Mouse (Mus musculus) CH12.LX (cell line): ENCODE results near the gene Uba52. TPM values are rescaled to one million over a fixed set of nuclear protein-coding genes. Genes with fewer than 3 reads are reported as not detected.
A peak's percentile ranks its signal among the peaks of the same experiment; 100 is the strongest.

Source experiments
- DNase-seq: peaks from one replicate; pipeline ENCODE4 v3.0.0-alpha.2; 2013; ENCODE audit errors: extremely low read depth
- H3K27ac ChIP-seq: 2 replicates; pipeline ENCODE4 v1.5.1; 2012; ENCODE audit warnings: low read depth, mild to moderate bottlenecking, control low read depth, moderate library complexity; ENCODE audit not compliant: insufficient read depth
- H3K27me3 ChIP-seq: replicated peaks from 2 replicates; pipeline ENCODE3; 2012; ENCODE audit warnings: inconsistent platforms
- H3K36me3 ChIP-seq, 2 experiments: replicated peaks in 1 of 2; 2 replicates each; pipeline versions ENCODE3 to v1.6.1; 2012; ENCODE audit warnings: inconsistent platforms in 1 of 2, low read length in 1 of 2, mild to moderate bottlenecking in 1 of 2, mixed read lengths in 1 of 2, moderate library complexity in 1 of 2; ENCODE audit not compliant: control insufficient read depth in 1 of 2, insufficient read depth in 1 of 2
- H3K4me1 ChIP-seq, 2 experiments: 2 replicates each; pipeline ENCODE4 v1.6.1; 2012; ENCODE audit warnings: inconsistent platforms in 1 of 2, moderate library complexity in 1 of 2; ENCODE audit not compliant: insufficient read depth in 2 of 2, control insufficient read depth in 1 of 2
- H3K4me2 ChIP-seq: 2 replicates; pipeline ENCODE4 v1.6.1; 2012; ENCODE audit warnings: low read depth, mild to moderate bottlenecking, control low read depth; ENCODE audit not compliant: poor library complexity, insufficient read depth, severe bottlenecking
- H3K4me3 ChIP-seq, 3 experiments: fragments of 150-350 bp in 1 of 3; sonication (generic) in 1 of 3; replicated peaks in 1 of 3; 2 replicates each; pipeline versions ENCODE3 to v1.5.1; 2011 to 2012; ENCODE audit warnings: low read depth in 2 of 3, low read length in 2 of 3, mild to moderate bottlenecking in 2 of 3, moderate library complexity in 2 of 3, control low read depth in 1 of 3, improper control_type of control experiment in 1 of 3, inconsistent platforms in 1 of 3, mixed read lengths in 1 of 3; ENCODE audit not compliant: poor library complexity in 1 of 3
- H3K79me2 ChIP-seq: replicated peaks from 2 replicates; pipeline ENCODE4 v1.6.1; 2012; ENCODE audit warnings: mild to moderate bottlenecking, moderate library complexity; ENCODE audit not compliant: control insufficient read depth, poor library complexity, insufficient read depth, severe bottlenecking; ENCODE audit errors: extremely low read depth
- H3K9ac ChIP-seq: 2 replicates; pipeline ENCODE4 v1.6.1; 2012; ENCODE audit warnings: low read depth, mild to moderate bottlenecking, control low read depth, moderate library complexity; ENCODE audit not compliant: insufficient read depth
- H3K9me3 ChIP-seq: replicated peaks from 2 replicates; pipeline ENCODE3; 2012; ENCODE audit warnings: low read length, inconsistent platforms, mixed read lengths
- CHD1 ChIP-seq: IDR thresholded peaks from 2 replicates; pipeline ENCODE4 v1.6.1; 2012; ENCODE audit warnings: low read depth, low read length, improper control_type of control experiment, inconsistent platforms
- CTCF ChIP-seq, 2 experiments: IDR thresholded peaks in 1 of 2; conservative IDR thresholded peaks in 1 of 2; 2 replicates each; pipeline ENCODE4 v1.5.1; 2011 to 2012; ENCODE audit warnings: low read depth in 2 of 2, low read length in 2 of 2, improper control_type of control experiment in 1 of 2, inconsistent platforms in 1 of 2, mild to moderate bottlenecking in 1 of 2, moderate library complexity in 1 of 2
- ELF1 ChIP-seq: IDR thresholded peaks from 2 replicates; pipeline ENCODE4 v1.6.1; 2014; ENCODE audit warnings: low read depth, mild to moderate bottlenecking, inconsistent platforms, low read length, improper control_type of control experiment
- ETS1 ChIP-seq: conservative IDR thresholded peaks from 2 replicates; pipeline ENCODE4 v1.6.1; 2012; ENCODE audit warnings: low read depth, mild to moderate bottlenecking, inconsistent platforms, low read length, improper control_type of control experiment, moderate library complexity
- GABPA ChIP-seq: IDR thresholded peaks from 2 replicates; pipeline ENCODE4 v1.6.1; 2012; ENCODE audit warnings: low read depth, low read length, improper control_type of control experiment, inconsistent platforms; ENCODE audit not compliant: insufficient replicate concordance
- IRF4 ChIP-seq: IDR thresholded peaks from 2 replicates; pipeline ENCODE4 v1.6.1; 2014; ENCODE audit warnings: low read depth, mild to moderate bottlenecking, inconsistent platforms, low read length, improper control_type of control experiment
- MAFK ChIP-seq: IDR thresholded peaks from 2 replicates; pipeline ENCODE4 v1.6.1; 2011; ENCODE audit warnings: low read length, improper control_type of control experiment; ENCODE audit not compliant: insufficient replicate concordance
- MAX ChIP-seq: IDR thresholded peaks from 2 replicates; pipeline ENCODE4 v1.6.1; 2011; ENCODE audit warnings: low read length, improper control_type of control experiment
- MAZ ChIP-seq: IDR thresholded peaks from 2 replicates; pipeline ENCODE4 v1.6.1; 2012; ENCODE audit warnings: low read depth, mild to moderate bottlenecking, inconsistent platforms, low read length, improper control_type of control experiment, moderate library complexity
- NELFE ChIP-seq: IDR thresholded peaks from 2 replicates; pipeline ENCODE4 v1.6.1; 2011; ENCODE audit warnings: low read depth, low read length, improper control_type of control experiment
- RAD21 ChIP-seq: IDR thresholded peaks from 2 replicates; pipeline ENCODE4 v1.6.1; 2011; ENCODE audit warnings: low read depth, mild to moderate bottlenecking, low read length, improper control_type of control experiment, moderate library complexity
- SMC3 ChIP-seq: IDR thresholded peaks from 2 replicates; pipeline ENCODE4 v1.6.1; 2011; ENCODE audit warnings: low read depth, low read length, improper control_type of control experiment
- TCF12 ChIP-seq: IDR thresholded peaks from 2 replicates; pipeline ENCODE4 v1.6.1; 2014; ENCODE audit warnings: low read depth, mild to moderate bottlenecking, inconsistent platforms, low read length, improper control_type of control experiment
- USF2 ChIP-seq: conservative IDR thresholded peaks from 2 replicates; pipeline ENCODE4 v1.6.1; 2011; ENCODE audit warnings: low read depth, low read length, improper control_type of control experiment
- ZNF384 ChIP-seq: IDR thresholded peaks from 2 replicates; pipeline ENCODE4 v1.6.1; 2012; ENCODE audit warnings: low read depth, low read length, improper control_type of control experiment, inconsistent platforms
- dilution Hi-C: fragments of 300-500 bp; cut with MboI; formaldehyde crosslinking; loops from 2 replicates; pipeline ENCODE4 v1.14.3; 2020; ENCODE audit warnings: low sequenced_read_pairs; ENCODE audit not compliant: extremely low pct_unique_long_range_greater_than_20kb, extremely low pct_ligation_motif_present
- in situ Hi-C: fragments of 300-500 bp; cut with MboI; formaldehyde crosslinking; loops from 3 replicates; pipeline ENCODE4 v1.14.3; 2019; ENCODE audit warnings: low sequenced_read_pairs, low pct_ligation_motif_present, low pct_unique_long_range_greater_than_20kb, mixed read lengths
- polyA plus RNA-seq: library from polyadenylated mRNA; unstranded; fragments of >175 nt; gene quantifications from 2 replicates; pipeline ENCODE4 v1.2.1, GENCODE M21; 2012; ENCODE audit warnings: low read depth; ENCODE audit not compliant: insufficient read length
- total RNA-seq, 2 experiments: library from RNA; depleted of rRNA; stranded (reverse); fragments of 300-350 nt in 1 of 2; fragments of >200 nt in 1 of 2; gene quantifications; 2 replicates each; pipeline ENCODE4 v1.2.3; 2012 to 2014

The Uba52 gene
- total and polyA plus RNA-seq, 3 experiments = 1,181 to 3,341 (median 1,372) TPM

DNA sequence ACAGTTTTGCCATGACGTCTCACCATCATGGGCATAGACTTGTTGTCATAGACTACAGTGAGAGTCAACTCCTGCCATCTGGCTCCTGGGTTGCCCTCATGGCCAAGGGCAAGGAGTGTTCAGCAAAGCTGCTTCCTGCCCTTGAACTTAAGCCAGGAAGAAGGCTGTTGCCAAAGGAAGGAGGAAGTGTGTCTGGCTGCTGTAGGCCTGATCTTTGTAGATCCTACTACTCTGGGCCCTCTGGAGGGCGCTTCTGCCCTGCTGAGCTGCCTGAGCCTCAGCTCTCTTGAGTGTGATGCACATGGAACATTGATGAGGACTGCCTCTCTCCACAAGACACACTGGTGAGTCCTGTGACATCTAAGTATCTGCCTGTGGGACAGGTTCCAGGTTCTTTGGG, 49.5 kb upstream of the Uba52 start:
- DNase-seq = peak; percentile 42
- peaks cover 0 to 68% of the 10 kb centered on the region in 2 experiments for H3K36me3 ChIP-seq
- in situ Hi-C loops = no loop called here
- no peaks in the 10 kb centered on the region for H3K9me3 ChIP-seq
- no peaks in the 10 kb centered on the region for H3K27me3 ChIP-seq
- H3K4me3 ChIP-seq = no peak overlapping the region
- H3K9ac ChIP-seq = no peak overlapping the region
- H3K4me2 ChIP-seq = no peak overlapping the region
- H3K27ac ChIP-seq = no peak overlapping the region
- peaks cover 3 to 49% of the 10 kb centered on the region in 2 experiments; a peak in 2 of 4 replicates for H3K4me1 ChIP-seq
- 0 out of 2 replicates have a peak, but pooled peaks have one; percentile 10 for TF ChIP-seq ELF1
- TF ChIP-seq SMC3 = peak; percentile 14; the same call in 1 of the 2 replicates
- no peak for TF ChIP-seq ETS1
- peak in 1 of 2 experiments; percentile 58; a peak in 2 of 4 replicates for TF ChIP-seq CTCF (conservative IDR thresholded peaks at IDR 0.05 in 1 of 2, IDR thresholded peaks at IDR 0.05 in 1 of 2; ENCODE audit: low read depth in 2 of 2, low read length in 2 of 2)
- TF ChIP-seq TCF12 = no peak
- peak; percentile 40 for TF ChIP-seq RAD21
- no peak for TF ChIP-seq NELFE
- TF ChIP-seq USF2 = no peak
- no peak for TF ChIP-seq MAFK
- dilution Hi-C loops = no loop called here
- H3K79me2 ChIP-seq = no peaks in the 10 kb centered on the region

DNA sequence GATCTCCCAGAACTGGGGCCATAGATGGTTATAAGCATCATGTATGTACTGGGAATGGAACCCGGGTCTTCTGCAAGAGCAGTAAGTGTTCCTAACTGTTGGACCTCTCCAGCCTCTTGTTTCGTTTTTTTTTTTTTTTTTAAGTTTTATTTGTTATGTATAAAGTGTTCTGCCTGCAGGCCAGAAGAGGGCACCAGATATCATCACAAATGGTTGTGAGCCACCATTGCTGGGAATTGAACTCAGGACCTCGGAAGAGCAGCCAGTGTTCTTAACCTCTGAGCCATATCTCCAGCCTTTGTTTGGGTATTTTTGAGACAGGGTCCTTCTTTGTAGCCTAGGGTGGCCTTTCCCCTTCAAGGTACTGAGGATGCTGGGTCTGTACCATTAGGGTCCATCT, 48.4 kb upstream of the Uba52 start:
- in situ Hi-C loops (no loop called here), dilution Hi-C loops (no loop called here)
- Histone ChIP-seq H3K9ac (no peak overlapping the region), H3K36me3 (peaks cover 0 to 67% of the 10 kb centered on the region in 2 experiments), H3K4me2 (no peak overlapping the region), H3K9me3 (no peaks in the 10 kb centered on the region), H3K27me3 (no peaks in the 10 kb centered on the region)
- DNase-seq = no peak
- peak; percentile 88 for TF ChIP-seq ZNF384
- TF ChIP-seq CTCF (conservative IDR thresholded peaks at IDR 0.05 in 1 of 2, IDR thresholded peaks at IDR 0.05 in 1 of 2; ENCODE audit: low read depth in 2 of 2, low read length in 2 of 2) = peak in 1 of 2 experiments; percentile 49; a peak in 2 of 4 replicates
- peak; percentile 27 for TF ChIP-seq RAD21
- TF ChIP-seq MAX = no peak
- no peak for TF ChIP-seq IRF4
- no peak for TF ChIP-seq MAZ
- no peak for TF ChIP-seq GABPA
- TF ChIP-seq CHD1 = no peak
- TF ChIP-seq, all 38 proteins: peak for 3
- no peaks in the 10 kb centered on the region for H3K79me2 ChIP-seq
- H3K4me3 ChIP-seq = no peak overlapping the region
- H3K4me1 ChIP-seq = peaks cover 3 to 38% of the 10 kb centered on the region in 2 experiments; a peak in 2 of 4 replicates
- no peak overlapping the region for H3K27ac ChIP-seq
